ENCODE assay signal across 8 mouse cellular contexts in the genomic region with DNA sequence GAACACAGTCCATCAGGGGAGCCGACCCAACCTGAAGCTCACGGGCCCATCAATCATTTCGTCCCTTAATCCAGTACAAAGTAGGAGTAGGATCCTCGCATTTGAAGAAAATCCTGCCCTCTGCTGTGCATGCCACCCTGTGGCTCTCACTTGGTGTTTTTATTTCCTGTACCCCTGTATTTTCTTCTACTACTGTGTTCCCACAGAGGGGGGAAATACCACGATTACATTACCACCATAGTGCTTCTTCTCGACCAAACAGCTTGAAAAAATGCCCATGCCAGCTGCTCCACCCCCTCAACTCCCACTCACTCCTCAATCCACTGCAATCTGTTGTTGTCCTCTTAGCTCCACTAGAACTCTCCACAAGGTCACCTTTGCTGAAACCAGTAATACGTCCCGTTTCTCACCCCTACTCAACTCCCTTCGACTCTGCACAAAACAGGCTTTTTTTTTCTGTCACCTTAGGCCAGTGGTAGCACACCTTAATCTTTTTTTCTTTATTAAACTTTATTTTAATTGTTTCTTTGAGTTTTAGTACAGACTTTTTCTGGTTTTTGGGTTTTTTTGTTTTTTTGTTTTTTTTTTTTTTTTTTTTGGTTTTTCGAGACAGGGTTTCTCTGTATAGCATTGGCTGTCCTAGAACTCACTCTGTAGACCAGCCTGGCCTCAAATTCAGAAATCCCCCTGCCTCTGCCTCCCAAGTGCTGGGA. TPM values are rescaled to one million over a fixed set of nuclear protein-coding genes. Genes with fewer than 3 reads are reported as not detected.
DNase-seq lines count a peak whose midpoint lies in the region; ATAC-seq lines count a peak whose summit lies in the region.

No protein-coding gene starts in this region.

- no peaks in the 10 kb centered on the region for H3K9me3 ChIP-seq in lung, embryonic 16.5 days (ENCODE audit: control insufficient read depth, low read length)
- H3K9me3 ChIP-seq in erythroblast, embryonic 14.5 days (ENCODE audit: control insufficient read depth, low read length), result no peaks in the 10 kb centered on the region
- no peaks in the 10 kb centered on the region for H3K9me3 ChIP-seq in limb, embryonic 12.5 days

- 78% methylated on average over 10 of the region's 10 CpGs for WGBS in lung, embryonic 16.5 days
- 85% methylated on average over 10 of the region's 10 CpGs for WGBS in limb, embryonic 12.5 days

- no peak overlapping the region for H3K9ac ChIP-seq in lung, embryonic 16.5 days (ENCODE audit: low read length)
- H3K9ac ChIP-seq in limb, embryonic 12.5 days (replicated peaks), result no peak overlapping the region

- peaks cover 16% of the 10 kb centered on the region for H3K36me3 ChIP-seq in lung, embryonic 16.5 days (ENCODE audit: control insufficient read depth, insufficient read depth, low read length)
- peaks cover 28% of the 10 kb centered on the region for H3K36me3 ChIP-seq in erythroblast, embryonic 14.5 days (ENCODE audit: control insufficient read depth)
- peaks cover 23% of the 10 kb centered on the region for H3K36me3 ChIP-seq in limb, embryonic 12.5 days
- H3K36me3 ChIP-seq in splenic B cell, adult 2 months (ENCODE audit: control insufficient read depth, insufficient read depth, low read length, poor library complexity, severe bottlenecking), result peaks cover 4% of the 10 kb centered on the region; the same call in 1 of the 2 replicates

- peak; percentile 36 for DNase-seq in cerebellum, adult 8-10 months
- DNase-seq in cerebellum, adult 9-11 months, result no peak
- no peak for DNase-seq in lung, postnatal 25 days (ENCODE audit: low spot score)
- DNase-seq in splenic B cell, adult 2 months (ENCODE audit: low read depth, low spot score), result peak; percentile 23
- no peak for DNase-seq in urinary bladder, postnatal 25 days (ENCODE audit: low spot score)

- H3K27me3 ChIP-seq in lung, embryonic 16.5 days (ENCODE audit: control insufficient read depth, insufficient read depth, low read depth, low read length), result no peaks in the 10 kb centered on the region
- peaks cover 2% of the 10 kb centered on the region for H3K27me3 ChIP-seq in erythroblast, embryonic 14.5 days (ENCODE audit: control insufficient read depth)
- no peaks in the 10 kb centered on the region for H3K27me3 ChIP-seq in limb, embryonic 12.5 days
- no peaks in the 10 kb centered on the region for H3K27me3 ChIP-seq in splenic B cell, adult 2 months (ENCODE audit: control insufficient read depth, insufficient read depth, low read length, poor library complexity, severe bottlenecking)

- peak overlapping the region; percentile 100 for H3K27ac ChIP-seq in lung, embryonic 16.5 days (ENCODE audit: low read length)
- H3K27ac ChIP-seq in limb, embryonic 12.5 days, result peak overlapping the region; percentile 100

- peak overlapping the region; percentile 55; the same call in 1 of the 2 replicates for H3K4me2 ChIP-seq in lung, embryonic 16.5 days (ENCODE audit: low read depth, low read length)
- peak overlapping the region; percentile 76 for H3K4me2 ChIP-seq in limb, embryonic 12.5 days

- no peak for ATAC-seq in lung, embryonic 16.5 days (ENCODE audit: low read depth)
- ATAC-seq in limb, embryonic 12.5 days (ENCODE audit: insufficient number of reproducible peaks, insufficient read depth, low FRiP score, low TSS enrichment, low read depth), result no peak

- peaks cover 4% of the 10 kb centered on the region for H3K4me1 ChIP-seq in lung, embryonic 16.5 days (replicated peaks; ENCODE audit: control insufficient read depth, insufficient read depth, low read length)
- peaks cover 37% of the 10 kb centered on the region for H3K4me1 ChIP-seq in erythroblast, embryonic 14.5 days (ENCODE audit: control insufficient read depth)
- H3K4me1 ChIP-seq in limb, embryonic 12.5 days (replicated peaks), result peaks cover 16% of the 10 kb centered on the region

- no peak overlapping the region for H3K4me3 ChIP-seq in lung, embryonic 16.5 days (ENCODE audit: low read length)
- H3K4me3 ChIP-seq in erythroblast, embryonic 14.5 days (replicated peaks), result peak overlapping the region; percentile 74
- H3K4me3 ChIP-seq in limb, embryonic 12.5 days (replicated peaks), result peak overlapping the region; percentile 93; the same call in 1 of the 2 replicates

RNA-seq across cellular contexts. Expression of gene Sumo2, which starts 0.9 kb away (rescaled TPM):
- 889 and 930 TPM in 2 replicates for polyA plus RNA-seq in lung, embryonic 16.5 days (2015; fragmentation: Nextera tagmentation; extraction: Ambion mirVana)
- 31.3 and 32.9 TPM in 2 replicates for polyA plus RNA-seq in erythroblast, embryonic 14.5 days (2012)
- polyA plus RNA-seq in limb, embryonic 12.5 days (2016; fragmentation: Nextera tagmentation; extraction: Ambion mirVana), result 1,335 and 1,406 TPM in 2 replicates

RNA-seq across cellular contexts. Expression of gene Jpt1, which starts 22.8 kb away (rescaled TPM):
- 460 and 462 TPM in 2 replicates for polyA plus RNA-seq in lung, embryonic 16.5 days (2015; fragmentation: Nextera tagmentation; extraction: Ambion mirVana)
- polyA plus RNA-seq in erythroblast, embryonic 14.5 days (2012), result 82.3 and 86.6 TPM in 2 replicates
- 512 and 557 TPM in 2 replicates for polyA plus RNA-seq in limb, embryonic 12.5 days (2016; fragmentation: Nextera tagmentation; extraction: Ambion mirVana)

RNA-seq across cellular contexts. Expression of gene Nup85, which starts 27.2 kb away (rescaled TPM):
- polyA plus RNA-seq in lung, embryonic 16.5 days (2015; fragmentation: Nextera tagmentation; extraction: Ambion mirVana), result 158 and 165 TPM in 2 replicates
- polyA plus RNA-seq in erythroblast, embryonic 14.5 days (2012), result 2.8 and 4.0 TPM in 2 replicates
- 211 and 212 TPM in 2 replicates for polyA plus RNA-seq in limb, embryonic 12.5 days (2016; fragmentation: Nextera tagmentation; extraction: Ambion mirVana)

RNA-seq across cellular contexts. Expression of gene Nt5c, which starts 45.4 kb away (rescaled TPM):
- polyA plus RNA-seq in lung, embryonic 16.5 days (2015; fragmentation: Nextera tagmentation; extraction: Ambion mirVana), result 71.0 and 74.7 TPM in 2 replicates
- polyA plus RNA-seq in erythroblast, embryonic 14.5 days (2012), result 4.8 and 6.4 TPM in 2 replicates
- polyA plus RNA-seq in limb, embryonic 12.5 days (2016; fragmentation: Nextera tagmentation; extraction: Ambion mirVana), result 66.2 and 78.2 TPM in 2 replicates

Comparison
In these comparisons a context has a peak if more than half of its experiments do, and no peak if none do; other contexts are left out.
1. DNase-seq: peak in cerebellum, adult 8-10 months (single experiment) and splenic B cell, adult 2 months (single experiment); none in cerebellum, adult 9-11 months (single experiment), lung, postnatal 25 days (single experiment) and urinary bladder, postnatal 25 days (single experiment).
2. RNA of gene Sumo2, which starts 0.9 kb away (polyA plus RNA-seq): 1,335 to 1,406 TPM in limb, embryonic 12.5 days and 889 to 930 TPM in lung, embryonic 16.5 days; 31.3 to 32.9 TPM in erythroblast, embryonic 14.5 days; every median in the first group is over 10 times any median in the second.
3. RNA of gene Nup85, which starts 27.2 kb away (polyA plus RNA-seq): 211 to 212 TPM in limb, embryonic 12.5 days and 158 to 165 TPM in lung, embryonic 16.5 days; 2.8 to 4.0 TPM in erythroblast, embryonic 14.5 days; every median in the first group is over 10 times any median in the second.